Mouse (Mus musculus): ENCODE measurements around the gene Tor2a.

Tor2a gene

GRCm38 (mm10) chr2:32729547-32729946 is 27.5 kb upstream of the Tor2a start:
- DNase-seq (ENCODE audit: low spot score) = no peak

DNA sequence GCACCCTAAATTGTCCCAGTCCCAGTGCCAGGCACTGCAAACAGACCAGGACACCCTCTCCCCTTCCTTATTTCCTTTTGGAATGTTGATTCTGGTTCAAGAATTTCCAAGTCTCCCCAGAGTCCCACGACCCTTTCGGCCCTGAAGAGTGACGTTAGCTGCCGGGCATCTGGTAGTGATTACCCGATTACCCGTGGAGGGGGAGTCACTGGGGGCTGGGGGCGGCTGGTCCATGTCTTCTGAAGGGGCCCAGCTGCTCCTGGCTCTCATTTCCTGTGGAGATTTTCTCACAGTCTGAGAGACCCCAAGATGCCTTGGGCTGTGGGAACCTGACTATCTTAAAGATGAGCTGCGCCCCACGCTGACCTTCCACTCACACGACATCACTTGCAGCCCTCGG is 26.2 kb upstream of the Tor2a start:
- DNase-seq (ENCODE audit: low spot score) = no peak

GRCm38 (mm10) chr2:32731911-32732310 is 25.1 kb upstream of the Tor2a start:
- no peak for DNase-seq (ENCODE audit: low spot score)

- no peak for DNase-seq (ENCODE audit: low spot score)
These were observed 24.3 kb upstream of the Tor2a start for GRCm38 (mm10) chr2:32732695-32733094.

DNA sequence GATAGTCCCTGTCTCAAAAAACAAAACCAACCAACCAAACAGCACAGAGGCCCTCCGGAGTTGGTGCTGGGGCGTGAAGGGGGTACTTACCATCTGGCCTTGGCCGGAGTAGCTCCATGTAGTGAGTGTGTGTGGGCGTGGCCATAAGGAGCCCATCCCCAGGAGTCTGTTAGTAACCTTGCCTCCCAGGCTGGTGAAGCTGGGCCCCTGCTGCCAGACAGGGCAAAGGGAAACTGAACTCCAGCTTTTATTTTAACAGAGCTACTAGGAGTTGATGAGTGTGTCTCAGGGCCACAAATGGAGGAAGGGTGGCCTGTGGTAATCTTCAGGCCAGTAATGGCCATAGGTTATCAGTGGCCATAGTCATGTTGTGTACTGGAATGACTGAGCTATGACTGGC is 22.6 kb upstream of the Tor2a start:
- no peak for DNase-seq (ENCODE audit: low spot score)

DNA sequence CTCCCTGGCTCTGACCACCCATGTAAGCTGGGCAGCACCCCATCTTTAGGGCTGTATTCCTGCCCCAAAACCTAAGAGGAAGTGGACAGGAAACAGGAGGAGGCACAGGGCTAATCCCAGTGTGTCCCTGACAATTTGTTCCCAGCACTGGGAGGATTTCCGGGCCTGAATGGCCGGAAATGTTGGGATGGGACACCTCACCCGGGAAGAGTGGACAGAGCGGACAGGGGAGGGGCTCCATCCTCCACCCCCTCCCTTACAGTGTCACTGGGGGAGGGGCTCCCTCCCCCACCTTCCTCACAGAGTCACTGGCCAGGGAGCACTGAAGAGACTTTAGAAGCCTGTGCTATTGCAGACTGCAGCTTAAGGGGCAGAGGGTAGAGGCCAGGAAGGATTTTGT is 22.1 kb upstream of the Tor2a start:
- no peak for DNase-seq (ENCODE audit: low spot score)

DNA sequence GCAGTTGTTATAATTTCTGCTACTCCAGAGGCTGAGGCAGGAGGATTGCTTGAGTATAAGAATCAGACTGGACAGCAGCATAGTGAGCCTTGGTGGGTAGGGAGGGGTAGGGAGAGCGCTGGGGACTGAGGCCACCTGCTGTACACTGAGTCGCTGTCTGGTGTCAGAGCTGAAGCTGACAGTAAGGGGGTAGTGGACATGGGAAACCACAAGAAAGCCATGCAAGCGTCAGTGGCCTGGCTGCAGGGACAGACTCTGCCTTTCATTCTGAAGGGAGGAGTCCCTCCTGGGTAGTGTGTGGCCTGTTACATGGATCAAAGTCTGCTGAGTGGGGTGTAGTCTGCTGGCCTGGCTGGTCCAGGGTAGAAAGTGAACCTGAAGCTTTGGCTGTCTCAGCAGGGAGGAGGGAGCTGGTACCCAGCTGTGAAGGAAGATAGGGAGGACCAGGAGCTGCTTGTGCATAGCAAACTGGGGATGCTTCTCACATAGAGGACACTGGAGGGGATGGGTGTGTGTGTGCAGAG is 20.7 kb upstream of the Tor2a start:
- DNase-seq (ENCODE audit: low spot score) = no peak

GRCm38 (mm10) chr2:32737008-32737407 is 20.0 kb upstream of the Tor2a start:
- no peak for DNase-seq (ENCODE audit: low spot score)

DNA sequence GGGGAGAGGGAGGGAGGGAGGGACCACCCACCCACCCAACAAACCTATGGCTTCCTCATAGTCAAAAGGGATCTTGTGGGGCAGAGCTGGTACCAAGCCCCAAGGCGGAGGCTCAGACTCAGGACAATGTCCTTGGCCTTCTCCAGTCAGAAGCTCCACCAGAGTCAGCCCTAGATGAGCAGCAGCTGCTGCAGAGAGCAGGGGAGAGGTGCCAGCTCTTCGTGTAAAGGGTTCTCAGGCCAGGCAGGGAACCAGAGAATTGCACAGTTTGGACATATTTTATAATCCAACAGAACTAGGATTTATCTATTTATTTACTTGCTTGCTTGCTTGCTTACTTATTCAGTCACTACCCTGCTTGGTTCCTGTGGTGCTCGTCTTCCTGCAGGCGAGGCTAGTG is 17.7 kb upstream of the Tor2a start:
- no peak for DNase-seq (ENCODE audit: low spot score)

DNA sequence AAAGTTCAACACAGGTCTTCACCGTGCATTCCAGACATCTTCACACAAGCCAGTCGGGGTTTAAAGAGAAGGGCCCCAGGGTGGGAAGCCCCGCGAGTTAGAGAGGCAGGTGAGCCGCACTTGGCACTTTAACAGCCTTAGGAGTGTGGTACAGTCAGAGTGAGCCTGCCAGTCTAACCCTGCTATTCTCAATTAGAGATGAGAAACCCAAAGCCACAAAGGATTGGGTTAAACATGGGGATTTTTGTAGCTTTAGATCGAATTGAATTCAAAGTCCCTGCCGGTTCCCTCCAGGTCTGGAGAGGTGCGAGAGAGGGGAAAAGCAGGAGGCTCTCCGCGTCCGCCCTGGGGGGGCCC is 16.1 kb upstream of the Tor2a start, which contains the start of gene 6330409D20Rik:
TSS of gene 6330409D20Rik (minus strand) at position 101 of the 357 bp plus-strand sequence.
- no peak for DNase-seq (ENCODE audit: low spot score)

- no peak for DNase-seq (ENCODE audit: low spot score)
These were observed 15.5 kb upstream of the Tor2a start for GRCm38 (mm10) chr2:32741273-32742172.

- no peak for DNase-seq (ENCODE audit: low spot score)
These were observed 14.9 kb upstream of the Tor2a start for GRCm38 (mm10) chr2:32742173-32742531.

DNA sequence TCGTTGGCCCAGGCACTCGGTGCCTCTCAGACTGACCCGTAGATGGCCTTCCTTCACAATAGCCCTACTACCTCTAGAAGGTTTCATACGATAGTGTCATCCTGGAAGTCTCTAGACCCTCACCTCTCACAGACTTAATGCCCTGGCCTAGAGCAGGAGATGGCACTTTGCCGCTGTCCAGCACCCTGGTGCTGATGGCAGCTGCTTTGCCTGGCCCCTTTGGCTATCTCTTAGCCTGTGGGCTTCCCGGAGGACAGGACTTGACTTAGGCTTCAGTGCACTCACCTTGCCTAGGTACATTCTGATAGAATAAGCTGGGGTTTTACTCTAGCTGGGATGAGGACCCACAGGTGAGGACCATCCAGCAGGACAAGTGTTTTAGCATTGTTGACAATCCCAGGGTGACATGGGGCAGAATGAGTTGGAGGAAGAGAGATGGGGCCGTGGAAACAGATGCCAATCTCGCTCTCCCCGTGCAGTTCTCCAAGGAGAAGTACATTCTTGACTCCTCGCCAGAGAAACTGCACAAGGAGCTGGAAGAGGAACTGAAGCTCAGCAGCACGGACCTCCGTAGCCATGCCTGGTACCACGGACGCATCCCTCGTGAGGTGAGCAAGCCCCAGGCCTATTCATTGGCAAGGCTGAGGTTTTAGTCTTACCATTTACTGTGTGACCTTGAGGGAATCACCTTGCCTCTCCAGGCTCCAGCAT is 12.6 kb upstream of the Tor2a start:
- no peak for DNase-seq (ENCODE audit: low spot score)

DNA sequence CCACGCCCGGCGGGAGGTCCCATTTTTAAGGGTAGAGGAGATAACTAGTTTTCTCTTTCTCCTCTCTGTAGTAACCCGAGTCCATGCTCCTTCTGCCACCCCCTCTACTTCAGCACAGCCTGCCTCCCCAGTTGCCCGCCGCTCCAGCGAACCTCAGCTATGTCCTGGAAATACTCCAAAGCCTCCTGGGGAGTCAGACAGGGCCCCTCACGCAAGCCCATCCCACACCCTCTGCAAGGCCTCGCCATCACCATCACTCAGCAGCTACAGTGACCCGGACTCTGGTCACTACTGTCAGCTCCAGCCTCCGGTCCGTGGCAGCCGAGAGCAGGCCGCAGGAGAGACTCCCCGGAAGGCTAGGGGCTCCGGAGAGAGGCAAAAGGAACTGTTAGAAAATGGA is 8.0 kb upstream of the Tor2a start:
- no peak for DNase-seq (ENCODE audit: low spot score)

- no peak for DNase-seq (ENCODE audit: low spot score)
These were observed 6.8 kb upstream of the Tor2a start for GRCm38 (mm10) chr2:32750199-32750598.

DNA sequence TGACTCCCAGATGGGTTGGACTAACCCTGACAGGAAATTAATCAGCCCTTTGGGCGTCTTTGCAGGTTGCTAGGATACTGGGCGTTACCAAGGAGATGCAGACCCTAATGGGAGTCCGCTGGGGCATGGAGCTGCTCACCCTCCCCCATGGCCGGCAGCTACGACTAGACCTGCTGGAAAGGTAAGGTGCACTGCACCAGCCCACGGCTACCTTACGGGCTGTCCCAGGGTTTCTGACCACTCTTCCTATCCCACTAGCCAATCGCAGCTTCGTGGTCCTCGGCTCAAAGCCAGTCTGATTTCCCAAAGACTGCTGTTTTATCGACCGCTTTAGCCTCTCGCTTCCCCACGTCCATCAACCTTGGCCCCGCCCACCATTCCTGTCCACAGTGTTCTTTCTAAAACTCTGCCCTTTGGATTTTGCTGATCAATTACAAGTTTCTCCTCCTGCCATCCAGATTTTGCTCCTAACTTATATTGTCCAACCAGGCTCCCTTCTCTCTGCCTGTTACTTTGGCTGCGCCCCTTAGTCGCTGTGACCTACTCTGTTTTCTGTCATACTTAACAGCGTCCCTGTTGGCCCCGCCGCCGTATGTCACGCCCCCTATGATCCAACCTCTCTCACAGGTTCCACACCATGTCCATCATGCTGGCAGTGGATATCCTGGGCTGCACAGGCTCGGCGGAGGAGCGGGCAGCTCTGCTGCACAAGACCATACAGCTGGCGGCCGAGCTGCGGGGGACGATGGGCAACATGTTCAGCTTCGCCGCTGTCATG is 6.0 kb upstream of the Tor2a start:
- no peak for DNase-seq (ENCODE audit: low spot score)

- no peak for DNase-seq (ENCODE audit: low spot score)
These were observed 5.4 kb upstream of the Tor2a start for GRCm38 (mm10) chr2:32751665-32752033.

DNA sequence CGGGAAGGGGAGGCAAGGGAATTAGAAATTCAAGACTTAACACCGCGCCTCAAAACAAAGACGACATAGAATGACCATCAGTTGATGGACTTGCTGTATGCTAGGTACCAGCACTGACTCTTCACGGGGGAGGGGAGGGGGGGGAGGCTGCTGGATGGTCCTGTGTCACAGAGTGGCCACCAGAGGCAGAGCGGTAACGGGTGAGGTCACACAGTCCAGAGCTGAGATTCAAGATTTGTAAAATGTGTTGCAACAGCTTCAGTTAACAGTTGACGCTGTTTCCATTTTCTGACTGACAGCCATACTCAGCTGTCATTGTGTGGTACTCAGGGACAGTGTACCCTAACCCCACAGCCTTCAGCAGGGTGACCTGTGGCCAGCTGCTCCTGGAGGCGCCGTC is 4.9 kb upstream of the Tor2a start:
- DNase-seq (ENCODE audit: low spot score) = no peak

DNA sequence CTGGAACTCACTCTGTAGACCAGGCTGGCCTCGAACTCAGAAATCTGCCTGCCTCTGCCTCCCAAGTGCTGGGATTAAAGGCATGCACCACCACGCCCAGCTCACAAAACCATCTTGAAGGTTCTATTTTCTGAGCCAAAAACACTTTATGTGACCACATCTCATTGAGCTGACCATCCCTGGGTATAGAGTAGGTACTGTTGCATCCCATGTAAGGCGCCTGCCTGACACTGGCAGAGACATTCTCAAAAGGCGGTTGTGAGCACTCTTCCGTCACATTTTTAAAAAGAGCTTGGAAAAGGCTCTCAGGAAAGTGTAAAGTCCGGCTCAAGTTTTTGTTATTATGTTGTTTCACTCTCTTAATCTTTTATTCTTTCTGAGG is 369 bp upstream of the Tor2a start:
- no peak for DNase-seq (ENCODE audit: low spot score)

GRCm38 (mm10) chr2:32758503-32758902 is 1.5 kb downstream of the Tor2a start:
- DNase-seq (ENCODE audit: low spot score) = no peak

DNA sequence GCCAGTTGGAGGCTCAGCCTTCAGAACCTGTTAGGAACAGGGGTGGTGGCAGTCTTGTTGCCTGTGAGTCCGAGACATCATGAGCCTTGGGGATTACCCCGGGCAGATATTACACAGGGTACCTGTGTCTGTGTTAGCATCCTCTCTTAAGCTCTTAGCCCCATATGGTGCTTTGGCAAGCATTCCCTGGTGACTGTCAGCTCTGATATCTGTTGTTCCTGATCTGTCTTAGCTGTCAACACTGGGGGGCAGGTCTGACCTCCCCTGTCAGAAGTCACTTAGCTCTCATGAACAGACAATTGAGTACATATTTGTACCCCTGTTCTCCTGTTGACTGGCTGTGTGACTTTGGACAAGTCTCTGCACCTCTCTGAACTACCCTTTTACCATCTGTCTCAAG is 2.0 kb downstream of the Tor2a start:
- DNase-seq (ENCODE audit: low spot score) = no peak

- no peak for DNase-seq (ENCODE audit: low spot score)
These were observed 4.3 kb downstream of the Tor2a start for GRCm38 (mm10) chr2:32761361-32761760.

DNA sequence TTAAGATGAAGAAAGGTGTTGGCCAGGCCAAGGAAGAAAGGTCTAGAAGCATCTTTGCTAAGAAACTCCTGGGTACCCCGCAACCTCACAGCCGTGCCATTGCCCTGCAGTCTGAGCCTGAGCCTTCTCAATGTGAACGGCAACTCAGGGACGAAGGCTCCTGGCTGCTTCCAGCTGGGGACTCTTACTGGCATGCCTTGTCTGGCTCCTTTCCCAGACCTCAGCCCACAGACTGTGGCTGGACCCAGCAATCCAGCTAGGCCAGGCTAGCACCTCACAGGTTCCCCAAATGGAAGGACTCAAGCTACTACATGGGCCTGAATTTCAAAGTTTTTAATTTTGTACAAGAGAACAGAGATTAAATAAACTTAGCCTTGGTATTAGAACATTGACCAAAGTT is 4.8 kb downstream of the Tor2a start:
- DNase-seq (ENCODE audit: low spot score) = no peak

Measured in T-cell, adult 2 months (primary cell).